Mouse (Mus musculus): Measurements from ENCODE around the gene Arhgap23. TPM values are rescaled to one million over a fixed set of nuclear protein-coding genes. Genes with fewer than 3 reads are reported as not detected.

The Arhgap23 gene
- 6.8 and 7.4 TPM in 2 replicates for polyA plus RNA-seq (2015; fragmentation: Nextera tagmentation; extraction: Ambion mirVana)

DNA sequence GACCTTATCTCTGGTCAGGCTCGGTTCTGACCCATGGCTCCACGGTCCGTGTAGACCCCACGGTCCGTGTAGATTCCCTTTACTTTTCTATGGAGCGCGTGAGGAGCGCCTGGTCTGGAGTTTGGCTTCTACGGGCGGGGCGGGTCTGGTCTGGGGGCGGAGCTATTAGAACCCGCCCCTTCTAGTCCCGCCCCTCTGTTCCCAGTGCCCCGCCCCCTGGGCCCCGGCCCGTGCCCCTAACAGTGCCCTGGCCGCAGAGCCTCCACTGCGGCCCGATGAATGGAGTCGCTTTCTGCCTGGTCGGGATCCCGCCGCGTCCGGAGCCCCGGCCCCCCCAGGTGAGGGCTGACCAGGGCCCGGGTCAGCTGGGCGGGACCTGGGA is at the start of gene Arhgap23:
Arhgap23 (plus strand) TSS at position 204 of the 382 bp plus-strand sequence.
- no peaks in the 10 kb centered on the region for H3K36me3 ChIP-seq
- H3K27ac ChIP-seq (replicated peaks), result peak within 1 kb of the TSS; percentile 53
- H3K9me3 ChIP-seq, result no peaks in the 10 kb centered on the region
- peaks cover 20% of the 10 kb centered on the region for H3K27me3 ChIP-seq
- peaks cover 39% of the 10 kb centered on the region for H3K4me1 ChIP-seq (replicated peaks)
- peak; percentile 60 for ATAC-seq (ENCODE audit: low read depth)
- peak within 1 kb of the TSS; percentile 59 for H3K4me2 ChIP-seq
- peak within 1 kb of the TSS; percentile 50 for H3K4me3 ChIP-seq
- H3K9ac ChIP-seq, result peak within 1 kb of the TSS; percentile 68
- WGBS, result under 1% methylated on average over 29 of the region's 29 CpGs

DNA sequence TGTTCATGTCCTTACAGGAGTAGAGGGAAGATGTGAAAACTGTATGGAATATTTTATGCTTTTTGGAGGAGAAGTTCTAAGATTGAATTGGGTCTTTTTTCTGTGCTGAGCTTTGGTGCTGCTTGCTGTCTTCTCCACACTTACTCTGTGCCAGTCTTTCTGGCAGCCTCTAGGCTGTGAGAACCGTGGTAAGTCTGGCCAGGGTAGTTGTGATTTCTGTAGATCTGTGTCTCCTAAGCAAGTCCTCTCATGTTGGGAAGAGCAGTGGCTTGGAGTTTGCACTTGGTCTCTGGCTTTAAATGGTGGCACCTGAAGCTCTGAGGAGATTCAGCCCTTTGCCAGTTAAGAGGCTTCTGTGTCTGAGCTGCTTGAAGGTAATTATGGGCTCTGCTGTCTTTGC is 49.8 kb upstream of the Arhgap23 start:
- peaks cover 58% of the 10 kb centered on the region for H3K4me1 ChIP-seq (replicated peaks)
- H3K36me3 ChIP-seq, result no peaks in the 10 kb centered on the region; the same call in 1 of the 2 replicates
- H3K27me3 ChIP-seq, result no peaks in the 10 kb centered on the region
- H3K9ac ChIP-seq, result peak overlapping the region; percentile 99
- peak overlapping the region; percentile 92 for H3K4me2 ChIP-seq
- no peaks in the 10 kb centered on the region for H3K9me3 ChIP-seq
- WGBS, result 82% methylated on average over 1 of the region's 1 CpGs
- no peak for ATAC-seq (ENCODE audit: low read depth)
- H3K4me3 ChIP-seq, result peak overlapping the region; percentile 99
- peak overlapping the region; percentile 64 for H3K27ac ChIP-seq (replicated peaks)

DNA sequence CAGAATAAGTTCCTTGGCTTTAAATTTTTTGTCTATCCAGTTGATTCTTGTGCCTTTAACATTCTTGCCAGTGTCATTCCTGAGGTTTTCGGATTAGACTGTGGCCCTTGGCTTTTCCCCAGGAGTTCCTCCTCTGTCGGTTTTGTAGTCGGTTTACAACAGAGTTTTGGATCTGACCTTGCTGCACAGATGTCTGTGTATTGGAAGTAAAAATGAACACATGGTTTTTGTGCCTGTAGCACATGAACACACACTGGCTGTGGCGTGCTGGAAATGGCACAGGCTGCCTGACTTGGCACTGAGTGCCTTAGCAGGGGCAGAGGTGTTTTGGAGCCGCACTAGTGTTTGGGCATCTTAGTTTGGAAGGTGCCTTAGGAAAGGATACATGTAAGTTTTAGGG is 46.8 kb upstream of the Arhgap23 start:
- H3K27ac ChIP-seq (replicated peaks), result no peak overlapping the region
- peaks cover 54% of the 10 kb centered on the region for H3K4me1 ChIP-seq (replicated peaks)
- 86% methylated on average over 5 of the region's 5 CpGs for whole genome bisulfite sequencing
- H3K36me3 ChIP-seq, result no peaks in the 10 kb centered on the region; the same call in 1 of the 2 replicates
- no peak for ATAC-seq (ENCODE audit: low read depth)
- H3K9me3 ChIP-seq, result no peaks in the 10 kb centered on the region
- no peak overlapping the region for H3K4me3 ChIP-seq
- H3K27me3 ChIP-seq, result no peaks in the 10 kb centered on the region
- no peak overlapping the region for H3K9ac ChIP-seq
- no peak overlapping the region for H3K4me2 ChIP-seq

DNA sequence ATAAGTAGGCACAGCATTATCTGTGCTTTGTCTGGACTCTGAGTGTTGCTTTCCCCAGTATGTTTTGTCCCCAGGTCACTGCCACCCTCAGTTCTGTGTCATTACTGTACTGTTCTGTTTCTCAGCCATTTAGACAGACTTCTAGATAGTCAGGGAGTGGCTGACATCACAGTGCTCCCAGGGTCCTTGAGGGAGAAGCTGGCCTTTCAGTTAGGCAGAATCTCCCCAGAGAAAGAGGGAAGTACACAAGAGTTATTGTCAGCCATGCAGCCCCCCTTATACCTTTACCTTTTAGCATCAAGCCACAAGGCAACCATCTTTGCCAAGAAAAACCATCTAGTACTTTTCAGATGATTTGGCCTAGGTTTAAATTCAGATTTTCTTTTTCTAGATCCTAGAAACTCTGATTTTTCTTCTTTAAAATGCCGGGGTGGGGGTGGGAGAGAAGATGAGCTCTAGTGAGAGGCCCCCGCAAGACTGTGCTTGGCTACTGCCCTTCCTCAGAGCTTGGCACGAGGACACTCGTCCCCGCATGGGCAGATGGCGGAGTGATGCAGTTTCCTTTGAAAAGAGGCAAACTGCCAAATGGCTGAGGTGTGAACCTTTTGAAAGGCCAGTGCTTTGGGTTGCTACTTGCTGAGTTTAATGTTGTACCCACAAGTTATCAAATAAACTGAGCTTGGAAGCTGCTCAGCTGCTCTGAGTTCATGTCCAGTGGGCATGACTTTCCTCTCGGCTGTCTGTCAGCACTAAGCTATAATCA is 44.8 kb upstream of the Arhgap23 start:
- Histone ChIP-seq H3K9me3 (no peaks in the 10 kb centered on the region), H3K4me1 (replicated peaks) (peaks cover 34% of the 10 kb centered on the region), H3K36me3 (peaks cover 12% of the 10 kb centered on the region), H3K4me3 (no peak overlapping the region), H3K4me2 (no peak overlapping the region), H3K27ac (replicated peaks) (peak overlapping the region; percentile 9), H3K27me3 (no peaks in the 10 kb centered on the region), H3K9ac (no peak overlapping the region)
- WGBS, result 64% methylated on average over 7 of the region's 7 CpGs
- ATAC-seq (ENCODE audit: low read depth), result no peak

DNA sequence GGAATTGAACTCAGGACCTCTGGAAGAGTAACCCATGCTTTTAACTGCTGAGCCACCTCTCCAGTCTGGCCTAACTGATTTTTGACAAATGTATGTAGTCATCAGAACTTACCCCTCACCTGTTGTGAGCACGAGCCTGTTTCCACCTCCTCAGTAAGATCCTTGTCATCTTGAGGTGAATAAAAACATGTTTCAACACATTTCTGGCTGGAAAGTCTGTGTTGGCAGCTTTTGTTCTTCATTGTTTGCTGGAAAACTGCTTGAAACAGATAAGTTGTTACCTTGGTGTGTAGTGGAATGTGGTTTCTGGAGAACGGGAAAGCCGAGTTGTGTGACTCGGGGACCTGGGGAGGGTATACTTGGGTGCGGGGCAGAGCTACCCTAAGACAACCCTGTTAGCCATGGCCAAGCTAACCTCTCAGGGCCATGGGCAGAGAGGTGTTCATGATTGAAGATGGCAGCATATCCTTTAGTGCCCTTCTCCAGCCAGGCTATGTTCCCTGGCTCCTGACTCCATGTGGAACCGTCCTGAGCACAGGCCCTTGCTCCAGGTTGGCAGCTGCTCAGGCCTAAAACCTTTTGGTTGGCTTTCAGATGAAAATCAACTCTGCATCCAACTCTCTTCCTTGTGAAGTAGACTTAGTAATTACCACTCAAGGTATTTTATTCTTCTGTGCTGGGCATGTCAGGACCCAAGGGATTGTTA is 43.0 kb upstream of the Arhgap23 start:
- Histone ChIP-seq H3K9ac (no peak overlapping the region), H3K4me3 (no peak overlapping the region), H3K27me3 (no peaks in the 10 kb centered on the region), H3K27ac (replicated peaks) (no peak overlapping the region), H3K4me1 (replicated peaks) (peaks cover 16% of the 10 kb centered on the region), H3K36me3 (peaks cover 29% of the 10 kb centered on the region), H3K9me3 (no peaks in the 10 kb centered on the region), H3K4me2 (no peak overlapping the region)
- WGBS, result 89% methylated on average over 6 of the region's 6 CpGs
- ATAC-seq (ENCODE audit: low read depth), result no peak

DNA sequence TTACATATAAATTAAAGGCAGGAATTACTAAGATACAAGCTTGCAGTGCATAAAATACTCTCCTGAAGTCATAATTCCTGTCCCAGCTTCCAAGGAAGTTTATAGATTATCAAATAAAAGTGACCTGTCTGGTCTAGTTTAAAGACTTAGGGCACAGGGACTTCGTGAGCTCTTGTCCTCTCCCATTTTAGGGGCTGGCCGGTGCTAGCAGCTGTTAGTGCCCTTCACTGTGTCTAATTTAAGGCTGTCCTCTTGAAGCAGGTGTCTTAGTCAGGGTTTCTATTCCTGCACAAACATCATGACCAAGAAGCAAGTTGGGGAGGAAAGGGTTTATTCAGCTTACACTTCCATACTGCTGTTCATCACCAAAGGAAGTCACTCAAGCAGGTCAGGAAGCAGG is 41.9 kb upstream of the Arhgap23 start:
- H3K27ac ChIP-seq (replicated peaks), result no peak overlapping the region
- peaks cover 11% of the 10 kb centered on the region for H3K4me1 ChIP-seq (replicated peaks)
- no peak overlapping the region for H3K4me3 ChIP-seq
- H3K27me3 ChIP-seq, result no peaks in the 10 kb centered on the region
- no peak for ATAC-seq (ENCODE audit: low read depth)
- 89% methylated on average over 2 of the region's 2 CpGs for WGBS
- H3K4me2 ChIP-seq, result no peak overlapping the region
- H3K9ac ChIP-seq, result no peak overlapping the region
- peaks cover 40% of the 10 kb centered on the region for H3K36me3 ChIP-seq
- no peaks in the 10 kb centered on the region for H3K9me3 ChIP-seq

DNA sequence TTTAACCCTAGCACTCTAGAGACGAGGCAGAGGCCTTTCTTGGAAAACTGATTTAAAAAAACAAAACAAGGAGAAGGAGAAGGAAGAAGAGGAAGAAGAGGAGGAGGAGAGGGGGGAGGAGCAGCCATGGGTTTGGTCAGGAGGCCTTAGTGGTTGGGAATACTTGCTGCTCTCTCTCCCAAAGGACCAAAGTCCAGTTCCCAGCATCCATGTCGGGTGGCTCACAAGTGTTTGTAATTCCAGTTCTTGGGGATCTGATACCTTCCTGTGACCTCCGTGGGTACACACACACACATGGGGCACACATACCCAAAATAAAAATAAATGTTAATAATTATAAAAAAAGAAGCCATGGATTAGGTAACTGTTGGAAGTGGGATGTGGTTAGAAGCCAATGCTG is 35.3 kb upstream of the Arhgap23 start:
- no peaks in the 10 kb centered on the region for H3K27me3 ChIP-seq
- ATAC-seq (ENCODE audit: low read depth), result no peak
- no peak overlapping the region for H3K27ac ChIP-seq (replicated peaks)
- 79% methylated on average over 3 of the region's 3 CpGs for WGBS
- H3K4me1 ChIP-seq (replicated peaks), result no peaks in the 10 kb centered on the region
- no peak overlapping the region for H3K4me2 ChIP-seq
- H3K36me3 ChIP-seq, result peaks cover 91% of the 10 kb centered on the region
- H3K9ac ChIP-seq, result no peak overlapping the region
- H3K4me3 ChIP-seq, result no peak overlapping the region
- H3K9me3 ChIP-seq, result no peaks in the 10 kb centered on the region

DNA sequence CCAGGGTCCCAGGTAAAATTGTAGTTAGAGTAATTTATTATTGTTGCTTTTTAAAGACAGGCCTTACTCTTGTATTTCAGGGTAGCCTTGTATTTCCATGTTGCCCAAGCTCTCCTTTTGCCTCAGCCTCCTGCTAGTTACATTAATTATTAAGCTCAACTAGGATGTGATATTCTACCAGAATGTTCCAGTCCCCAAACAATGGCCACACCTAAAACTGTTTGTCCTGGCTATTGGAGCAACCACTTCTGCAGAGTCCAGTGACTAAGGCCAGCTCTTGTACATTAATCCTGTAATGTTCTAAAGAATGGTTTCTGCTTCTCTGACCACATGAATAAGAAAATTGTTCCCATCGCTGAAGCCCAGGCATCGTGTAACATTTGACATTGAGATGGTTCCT is 32.3 kb upstream of the Arhgap23 start:
- Histone ChIP-seq H3K27me3 (no peaks in the 10 kb centered on the region), H3K36me3 (peaks cover 85% of the 10 kb centered on the region), H3K27ac (replicated peaks) (no peak overlapping the region), H3K9me3 (no peaks in the 10 kb centered on the region), H3K4me3 (no peak overlapping the region), H3K9ac (no peak overlapping the region), H3K4me2 (no peak overlapping the region), H3K4me1 (replicated peaks) (no peaks in the 10 kb centered on the region)
- 91% methylated on average over 2 of the region's 2 CpGs for WGBS
- ATAC-seq (ENCODE audit: low read depth), result no peak

DNA sequence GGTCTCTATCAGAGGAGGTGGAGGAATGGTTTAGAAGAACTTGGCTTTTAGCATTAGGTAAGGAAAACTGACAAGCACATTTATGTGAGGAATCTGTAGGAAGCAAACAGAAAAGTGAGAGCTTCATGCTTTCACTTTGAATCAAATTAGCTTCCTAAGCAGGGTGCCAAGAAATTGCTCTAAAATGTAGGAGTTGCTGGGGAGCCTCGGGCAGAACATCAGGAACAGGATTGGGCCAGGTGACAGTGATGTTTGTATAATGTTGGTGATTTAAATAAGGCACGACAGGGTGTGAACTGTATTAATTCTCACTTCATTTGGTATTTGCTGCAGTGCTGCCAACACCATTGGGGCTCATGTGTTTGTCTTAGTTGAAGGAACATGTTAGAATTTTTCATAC is 31.6 kb upstream of the Arhgap23 start:
- no peak overlapping the region for H3K9ac ChIP-seq
- peaks cover 84% of the 10 kb centered on the region for H3K36me3 ChIP-seq
- no peak for ATAC-seq (ENCODE audit: low read depth)
- no peak overlapping the region for H3K4me3 ChIP-seq
- no peak overlapping the region for H3K4me2 ChIP-seq
- no peaks in the 10 kb centered on the region for H3K9me3 ChIP-seq
- no peak overlapping the region for H3K27ac ChIP-seq (replicated peaks)
- WGBS, result 80% methylated on average over 2 of the region's 2 CpGs
- H3K4me1 ChIP-seq (replicated peaks), result no peaks in the 10 kb centered on the region
- H3K27me3 ChIP-seq, result no peaks in the 10 kb centered on the region

DNA sequence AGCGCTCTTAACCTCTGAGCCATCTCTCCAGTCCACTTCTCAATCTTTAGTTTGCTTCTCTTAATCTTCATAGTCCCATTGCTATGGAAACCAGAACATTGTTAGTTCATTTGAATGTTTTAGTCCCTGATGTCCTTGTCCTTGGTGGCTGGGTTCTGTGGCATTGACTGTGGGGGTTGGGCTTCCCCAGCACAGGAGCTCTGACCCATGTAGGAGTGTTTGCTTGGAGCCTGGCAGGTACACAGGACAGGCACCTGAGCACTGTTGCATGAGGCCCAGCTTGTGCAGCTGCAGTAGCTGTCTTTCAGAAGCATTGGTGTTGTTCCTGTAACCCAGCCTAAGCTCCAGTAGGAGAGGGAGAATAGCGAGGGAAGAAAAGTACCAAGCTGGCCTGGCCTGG is 27.5 kb upstream of the Arhgap23 start:
- H3K9ac ChIP-seq, result no peak overlapping the region
- no peak overlapping the region for H3K4me2 ChIP-seq
- ATAC-seq (ENCODE audit: low read depth), result no peak
- no peaks in the 10 kb centered on the region for H3K9me3 ChIP-seq
- peaks cover 88% of the 10 kb centered on the region for H3K36me3 ChIP-seq
- peaks cover 14% of the 10 kb centered on the region for H3K4me1 ChIP-seq (replicated peaks)
- no peak overlapping the region for H3K27ac ChIP-seq (replicated peaks)
- no peaks in the 10 kb centered on the region for H3K27me3 ChIP-seq
- H3K4me3 ChIP-seq, result no peak overlapping the region
- WGBS, result 91% methylated on average over 2 of the region's 2 CpGs

DNA sequence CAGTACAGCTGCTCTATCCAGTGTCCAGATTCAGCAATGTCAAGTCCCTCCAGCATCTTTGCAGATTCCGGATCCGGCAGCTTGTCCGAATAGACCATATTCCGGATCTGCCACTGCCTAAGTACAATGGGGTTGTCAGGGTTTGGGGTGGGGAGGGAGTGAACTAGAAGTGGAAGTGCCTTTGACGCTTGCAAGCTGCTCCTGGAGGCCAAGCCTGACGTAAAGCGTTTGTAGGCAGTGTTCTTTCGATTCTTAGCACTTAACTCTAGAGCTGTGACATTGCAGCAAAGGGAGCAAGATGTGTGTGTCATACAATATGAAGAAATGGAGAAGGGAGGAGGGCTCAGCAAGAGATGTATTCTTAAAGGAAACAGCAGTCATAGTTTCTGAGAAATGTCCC is 26.2 kb upstream of the Arhgap23 start:
- peaks cover 88% of the 10 kb centered on the region for H3K36me3 ChIP-seq
- 91% methylated on average over 8 of the region's 8 CpGs for WGBS

DNA sequence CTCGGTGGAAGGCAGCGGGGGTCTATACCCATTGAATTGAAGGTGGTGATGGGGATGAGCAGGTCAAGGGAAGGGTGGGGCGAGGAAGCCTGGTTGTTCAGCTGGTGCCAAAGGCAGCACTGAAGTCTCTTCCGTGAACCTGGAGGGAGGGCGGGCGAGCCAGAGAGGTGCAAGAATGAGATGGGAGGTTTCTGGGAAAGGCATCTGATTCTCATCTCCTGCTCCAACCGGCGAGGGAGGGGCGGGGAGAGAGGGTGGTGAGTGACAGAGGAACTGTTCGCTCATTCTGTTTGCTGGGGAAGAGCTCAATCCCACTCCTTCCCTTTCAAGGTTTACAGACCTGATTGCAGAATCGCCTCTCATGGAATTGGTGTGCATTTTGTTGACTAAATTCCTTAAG is 21.7 kb upstream of the Arhgap23 start:
- no peak overlapping the region for H3K4me2 ChIP-seq
- 78% methylated on average over 11 of the region's 11 CpGs for WGBS
- peaks cover 91% of the 10 kb centered on the region for H3K36me3 ChIP-seq

More for the DNA sequence above, 26.2 kb upstream of the Arhgap23 start:
- H3K4me3 ChIP-seq, result no peak overlapping the region
- no peak overlapping the region for H3K9ac ChIP-seq
- no peaks in the 10 kb centered on the region for H3K27me3 ChIP-seq
- H3K4me1 ChIP-seq (replicated peaks), result peaks cover 14% of the 10 kb centered on the region
- no peaks in the 10 kb centered on the region for H3K9me3 ChIP-seq
- H3K4me2 ChIP-seq, result no peak overlapping the region
- no peak for ATAC-seq (ENCODE audit: low read depth)
- no peak overlapping the region for H3K27ac ChIP-seq (replicated peaks)

More for the DNA sequence above, 21.7 kb upstream of the Arhgap23 start:
- H3K4me3 ChIP-seq, result no peak overlapping the region
- H3K27me3 ChIP-seq, result no peaks in the 10 kb centered on the region
- H3K4me1 ChIP-seq (replicated peaks), result peaks cover 14% of the 10 kb centered on the region
- H3K9me3 ChIP-seq, result no peaks in the 10 kb centered on the region
- no peak overlapping the region for H3K27ac ChIP-seq (replicated peaks)
- no peak overlapping the region for H3K9ac ChIP-seq
- ATAC-seq (ENCODE audit: low read depth), result no peak
